Mouse (Mus musculus): ENCODE results near the gene Rmi1. TPM values are rescaled to one million over a fixed set of nuclear protein-coding genes. Genes with fewer than 3 reads are reported as not detected.
"Not testable (repeated sequence)": the region's sequence is repeated elsewhere in the genome, so short reads cannot be mapped to it uniquely, and the experiment has no call there.

The Rmi1 gene
- polyA plus RNA-seq (2012; ENCODE audit: insufficient read depth, low replicate concordance) = 0.42 and 2.8 TPM in 2 replicates

DNA sequence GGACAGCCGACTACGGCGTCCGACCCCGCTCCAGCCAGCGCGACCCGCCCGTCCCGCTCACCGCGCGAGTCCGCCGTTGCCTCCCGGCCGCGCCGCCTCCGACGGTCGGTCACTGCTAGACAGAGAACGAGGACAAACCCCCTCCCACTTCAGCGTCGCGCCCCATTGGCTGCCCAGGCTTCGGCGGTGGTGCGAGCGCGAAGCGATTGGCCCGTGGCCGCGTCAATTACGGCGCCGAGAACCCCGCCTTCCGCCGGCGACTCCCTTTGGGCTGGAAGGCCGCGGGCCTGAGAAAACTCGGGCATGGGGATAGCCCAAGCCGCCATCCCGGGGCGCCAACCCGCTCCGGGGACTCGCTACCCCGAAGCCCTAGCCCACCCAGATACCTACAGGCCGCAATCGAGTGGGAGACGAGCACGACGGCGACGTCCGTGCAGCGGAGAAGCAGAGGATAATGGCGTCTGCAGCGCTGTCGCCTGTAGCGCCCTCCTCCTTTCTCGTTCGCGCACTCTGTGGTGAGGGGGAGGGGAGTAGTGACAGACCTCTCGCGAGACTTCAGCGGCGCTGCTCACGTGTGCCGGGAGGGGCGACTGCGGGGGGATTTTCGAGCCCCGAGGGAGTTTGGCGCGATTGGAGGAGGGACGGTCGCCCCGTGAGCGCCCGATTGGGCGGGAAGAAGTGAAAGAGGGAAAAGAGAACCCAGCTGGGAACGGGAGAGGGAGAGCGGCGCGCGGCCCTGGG, at the start of gene Rmi1:
Rmi1 (plus strand) TSS at position 246 of the 741 bp plus-strand sequence.
- Histone ChIP-seq H3K9me3 (no peaks in the 10 kb centered on the region), H3K4me3 (replicated peaks) (peak within 1 kb of the TSS; percentile 96), H3K4me1 (peaks cover 21% of the 10 kb centered on the region), H3K36me3 (replicated peaks; ENCODE audit: low read length) (peaks cover 42% of the 10 kb centered on the region), H3K27me3 (replicated peaks) (no peaks in the 10 kb centered on the region)
- TF ChIP-seq FLI1 (IDR thresholded peaks at IDR 0.05; ENCODE audit: low read length) (no peak; the same call in 1 of the 2 replicates), GATA1 (IDR thresholded peaks at IDR 0.05; ENCODE audit: borderline replicate concordance, low read length) (no peak)

DNA sequence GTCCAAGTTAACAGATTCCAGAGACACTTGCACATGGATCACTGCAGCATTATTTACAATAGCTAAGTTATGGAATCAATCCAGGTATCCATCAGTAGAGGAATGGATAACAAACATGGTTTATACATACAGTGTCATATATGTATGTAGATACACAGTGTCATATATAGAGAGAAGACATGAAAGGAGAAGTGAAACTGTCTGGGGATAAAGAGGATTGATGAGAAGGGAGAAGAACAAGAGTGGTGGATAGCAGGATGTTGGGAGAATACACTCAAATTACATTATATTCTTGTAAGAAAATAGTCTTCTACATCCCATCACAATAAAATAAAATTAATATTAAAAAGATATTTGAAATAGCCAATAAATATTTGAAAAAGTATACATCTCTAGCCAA, 49.1 kb upstream of the Rmi1 start:
- TF ChIP-seq FLI1 (IDR thresholded peaks at IDR 0.05; ENCODE audit: low read length) (no peak), GATA1 (IDR thresholded peaks at IDR 0.05; ENCODE audit: borderline replicate concordance, low read length) (no peak)
- no peaks in the 10 kb centered on the region for H3K36me3 ChIP-seq (replicated peaks; ENCODE audit: low read length)
- H3K4me3 ChIP-seq (replicated peaks) = no peak overlapping the region

DNA sequence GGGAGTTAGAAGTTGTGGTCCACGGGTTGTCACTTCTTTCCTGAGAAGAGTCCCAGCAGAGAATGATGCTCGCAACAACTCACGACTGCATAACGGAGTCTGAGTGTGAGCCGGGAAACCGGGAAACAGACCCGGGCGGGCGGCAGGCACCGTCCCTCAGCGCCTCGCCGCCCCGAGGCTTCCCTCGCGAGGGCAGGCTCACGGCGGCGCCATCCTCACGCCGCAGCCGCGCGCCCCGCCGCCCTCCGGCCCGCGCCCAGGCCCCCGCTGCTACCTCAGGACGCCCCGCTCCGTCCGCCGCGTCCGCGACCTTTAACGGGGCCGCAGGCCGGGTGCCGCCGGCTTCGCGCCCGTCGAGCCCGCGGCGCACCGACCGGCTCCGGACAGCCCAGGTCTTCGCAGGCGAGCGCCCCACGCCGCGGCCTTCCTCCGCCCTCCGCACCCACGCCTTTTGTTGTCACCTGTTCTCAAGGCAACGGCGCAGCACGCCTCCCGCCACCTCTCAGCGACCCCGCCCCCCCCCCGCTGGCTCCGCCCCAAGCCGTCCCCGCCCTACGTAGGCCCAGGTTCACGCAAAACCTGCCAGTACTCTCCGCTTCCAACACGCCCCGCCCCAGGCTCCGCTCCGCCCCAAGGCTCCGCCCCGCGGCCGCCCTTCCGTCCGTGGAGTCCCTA, 43.3 kb upstream of the Rmi1 start, which contains the start of gene Kif27:
Kif27 (minus strand) TSS at position 494 of the 675 bp plus-strand sequence.
- TF ChIP-seq FLI1 (IDR thresholded peaks at IDR 0.05; ENCODE audit: low read length) (no peak), GATA1 (IDR thresholded peaks at IDR 0.05; ENCODE audit: borderline replicate concordance, low read length) (no peak)
- H3K4me1 ChIP-seq = peaks cover 10% of the 10 kb centered on the region
- no peaks in the 10 kb centered on the region for H3K36me3 ChIP-seq (replicated peaks; ENCODE audit: low read length)
- H3K9me3 ChIP-seq = peaks cover 17% of the 10 kb centered on the region
- H3K4me3 ChIP-seq (replicated peaks) = peak within 1 kb of the TSS; percentile 91
- peaks cover 47% of the 10 kb centered on the region for H3K27me3 ChIP-seq (replicated peaks)

More for the DNA sequence above, 49.1 kb upstream of the Rmi1 start:
- Histone ChIP-seq H3K4me1 (no peaks in the 10 kb centered on the region), H3K9me3 (peaks cover 11% of the 10 kb centered on the region), H3K27me3 (replicated peaks) (peaks cover 26% of the 10 kb centered on the region)

DNA sequence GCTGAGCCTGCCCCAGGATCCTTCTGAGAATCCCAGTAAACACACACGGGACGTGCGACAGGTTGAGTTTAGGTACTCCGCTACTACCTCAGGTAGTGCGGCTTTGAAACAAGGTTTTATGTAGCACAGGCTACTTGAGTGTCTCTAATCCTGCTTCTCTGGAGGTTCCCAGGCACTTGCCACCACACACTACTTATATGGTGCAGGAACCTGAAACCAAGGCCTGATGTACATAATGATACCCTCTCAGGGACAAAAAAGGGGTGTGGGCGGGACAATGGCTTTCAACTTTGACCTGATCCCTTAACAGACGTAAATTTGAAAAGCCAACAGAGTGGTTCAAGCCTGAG, 42.8 kb upstream of the Rmi1 start:
- Histone ChIP-seq H3K9me3 (peaks cover 17% of the 10 kb centered on the region), H3K27me3 (replicated peaks) (peaks cover 47% of the 10 kb centered on the region), H3K4me3 (replicated peaks) (peak overlapping the region; percentile 91), H3K36me3 (replicated peaks; ENCODE audit: low read length) (no peaks in the 10 kb centered on the region), H3K4me1 (peaks cover 10% of the 10 kb centered on the region)
- no peak for TF ChIP-seq GATA1 (IDR thresholded peaks at IDR 0.05; ENCODE audit: borderline replicate concordance, low read length)
- no peak for TF ChIP-seq FLI1 (IDR thresholded peaks at IDR 0.05; ENCODE audit: low read length)

DNA sequence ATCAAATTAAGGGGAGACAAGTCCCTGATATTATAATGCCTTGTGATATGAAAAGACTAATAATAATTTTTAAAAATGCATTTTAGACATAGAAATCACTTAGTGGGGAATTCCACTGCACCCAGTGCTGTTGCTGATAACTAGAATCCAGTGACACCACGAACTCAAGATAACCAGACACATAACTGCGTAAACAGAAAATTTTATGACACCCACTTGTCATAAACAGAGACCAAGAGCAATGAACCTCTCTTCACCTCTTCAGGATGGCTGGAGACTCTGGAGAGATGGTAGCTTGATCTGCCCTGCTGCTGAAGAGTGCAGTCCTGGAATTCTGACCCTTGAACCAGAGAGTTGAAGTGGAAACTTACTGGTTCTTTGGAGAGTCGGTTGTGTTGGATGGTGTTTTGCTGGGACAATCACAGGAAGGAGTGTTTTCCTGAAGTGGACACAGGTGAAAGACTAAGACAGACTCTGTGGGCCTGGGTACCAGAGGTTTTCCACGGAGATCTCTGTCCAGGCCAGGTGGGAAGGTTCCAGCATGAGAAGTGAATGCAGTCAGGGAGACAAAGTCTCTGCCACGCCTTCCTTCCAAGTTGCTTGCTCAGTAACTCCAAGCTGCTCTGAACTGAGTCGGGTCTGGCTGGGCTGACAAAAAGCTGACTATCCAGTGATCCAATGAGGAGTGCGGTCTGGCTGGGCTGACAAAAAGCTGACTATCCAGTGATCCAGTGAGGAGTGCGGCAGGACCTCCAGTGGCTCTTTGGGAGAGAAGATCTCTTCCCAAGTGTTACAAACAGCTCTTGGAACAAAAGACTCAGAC, 37.5 kb upstream of the Rmi1 start:
- Histone ChIP-seq H3K4me3 (replicated peaks) (no peak overlapping the region), H3K4me1 (peaks cover 4% of the 10 kb centered on the region), H3K27me3 (replicated peaks) (peaks cover 25% of the 10 kb centered on the region), H3K9me3 (peaks cover 37% of the 10 kb centered on the region), H3K36me3 (replicated peaks; ENCODE audit: low read length) (no peaks in the 10 kb centered on the region)
- TF ChIP-seq FLI1 (IDR thresholded peaks at IDR 0.05; ENCODE audit: low read length) = no peak
- TF ChIP-seq GATA1 (IDR thresholded peaks at IDR 0.05; ENCODE audit: borderline replicate concordance, low read length) = no peak

DNA sequence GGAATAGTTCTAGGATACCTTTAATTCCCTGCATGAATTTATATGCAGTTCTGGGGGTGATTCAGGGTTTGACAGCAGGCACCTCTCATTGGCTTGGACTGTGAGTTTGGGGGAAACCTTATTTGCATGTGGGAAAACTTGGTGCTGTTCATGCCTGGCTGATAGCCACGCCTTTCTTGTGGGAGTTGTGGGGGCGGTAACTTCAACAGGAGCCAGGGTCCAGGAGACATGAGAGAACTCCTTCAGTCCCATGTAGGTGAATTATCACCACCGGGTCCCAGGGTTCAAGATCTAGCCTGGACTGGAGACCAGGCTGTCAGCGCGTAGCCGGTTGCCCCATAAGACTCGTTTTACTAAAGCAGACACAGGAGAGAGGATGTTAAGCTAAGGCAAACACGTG, 36.9 kb upstream of the Rmi1 start:
- H3K36me3 ChIP-seq (replicated peaks; ENCODE audit: low read length); H3K4me3 ChIP-seq (replicated peaks); H3K4me1 ChIP-seq: not testable (repeated sequence)
- Histone ChIP-seq H3K27me3 (replicated peaks) (peaks cover 24% of the 10 kb centered on the region), H3K9me3 (peaks cover 37% of the 10 kb centered on the region)

DNA sequence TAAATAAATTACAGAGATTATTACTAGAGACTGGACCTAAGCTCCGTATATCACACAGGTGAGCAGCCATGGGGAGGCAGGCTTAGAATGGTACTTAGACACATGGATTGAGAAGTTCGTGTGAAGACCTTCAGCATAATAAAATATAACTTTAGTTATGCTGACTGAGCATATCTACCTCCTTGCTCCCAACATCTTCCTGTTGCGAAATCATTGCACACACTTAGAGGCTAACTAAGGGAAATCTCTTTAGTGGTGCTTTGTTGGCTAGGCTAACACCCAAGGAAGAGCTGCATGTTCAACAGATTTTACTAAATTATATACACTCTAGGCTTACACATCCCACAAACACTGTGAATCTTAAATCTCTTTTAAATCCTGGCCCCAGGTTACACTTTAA, 35.7 kb upstream of the Rmi1 start:
- H3K27me3 ChIP-seq (replicated peaks) = peaks cover 14% of the 10 kb centered on the region
- H3K36me3 ChIP-seq (replicated peaks; ENCODE audit: low read length) = no peaks in the 10 kb centered on the region
- peaks cover 47% of the 10 kb centered on the region for H3K9me3 ChIP-seq
- H3K4me1 ChIP-seq = peaks cover 4% of the 10 kb centered on the region
- TF ChIP-seq GATA1 (IDR thresholded peaks at IDR 0.05; ENCODE audit: borderline replicate concordance, low read length) (no peak), FLI1 (IDR thresholded peaks at IDR 0.05; ENCODE audit: low read length) (no peak)
- no peak overlapping the region for H3K4me3 ChIP-seq (replicated peaks)

DNA sequence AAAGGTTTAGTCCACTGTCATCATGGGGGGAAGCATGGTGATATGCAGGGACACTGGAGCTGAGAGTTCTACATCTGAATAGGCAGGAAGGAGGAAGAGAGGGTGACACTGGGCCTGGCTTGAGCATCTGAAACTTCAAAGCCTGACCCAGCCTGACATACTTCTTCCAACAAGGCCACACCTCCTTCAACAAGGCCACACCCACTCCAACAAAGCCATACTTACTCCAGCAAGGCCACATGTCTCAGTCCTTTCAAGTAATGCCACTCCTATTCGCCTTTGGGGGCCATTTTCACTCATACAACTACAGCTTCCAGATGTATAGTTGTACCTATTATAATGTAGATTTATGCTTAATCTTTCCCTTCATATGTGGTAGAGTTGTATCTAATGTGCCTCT, 34.4 kb upstream of the Rmi1 start:
- Histone ChIP-seq H3K9me3 (peaks cover 41% of the 10 kb centered on the region), H3K4me3 (replicated peaks) (no peak overlapping the region), H3K4me1 (peaks cover 6% of the 10 kb centered on the region), H3K27me3 (replicated peaks) (peaks cover 11% of the 10 kb centered on the region), H3K36me3 (replicated peaks; ENCODE audit: low read length) (no peaks in the 10 kb centered on the region)
- no peak for TF ChIP-seq FLI1 (IDR thresholded peaks at IDR 0.05; ENCODE audit: low read length)
- TF ChIP-seq GATA1 (IDR thresholded peaks at IDR 0.05; ENCODE audit: borderline replicate concordance, low read length) = no peak

DNA sequence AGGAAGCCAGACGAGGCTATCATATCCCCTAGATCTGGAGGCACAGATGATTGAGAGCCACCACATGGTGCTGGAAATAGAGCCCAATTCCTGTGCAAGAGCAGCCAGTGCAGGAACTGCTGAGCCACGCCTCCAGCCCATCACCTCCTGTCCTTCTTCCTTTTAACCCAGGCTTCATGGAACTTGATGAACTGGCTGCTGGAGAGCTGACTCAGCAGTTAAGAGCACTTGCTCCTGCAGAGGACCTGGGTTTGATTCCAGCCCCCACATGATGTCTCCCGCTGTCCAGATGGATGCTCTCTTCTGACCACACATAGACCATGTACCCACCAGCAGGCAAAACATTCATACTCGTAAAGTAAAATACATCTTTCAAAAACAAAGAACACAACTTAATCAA, 33.2 kb upstream of the Rmi1 start:
- H3K27me3 ChIP-seq (replicated peaks) = peaks cover 13% of the 10 kb centered on the region
- peak overlapping the region; percentile 18 for H3K4me3 ChIP-seq (replicated peaks)
- no peak for TF ChIP-seq FLI1 (IDR thresholded peaks at IDR 0.05; ENCODE audit: low read length)
- TF ChIP-seq GATA1 (IDR thresholded peaks at IDR 0.05; ENCODE audit: borderline replicate concordance, low read length) = no peak
- peaks cover 44% of the 10 kb centered on the region for H3K9me3 ChIP-seq
- peaks cover 10% of the 10 kb centered on the region for H3K4me1 ChIP-seq
- H3K36me3 ChIP-seq (replicated peaks; ENCODE audit: low read length) = no peaks in the 10 kb centered on the region

Data from megakaryocyte, embryonic 14.5 days (primary cell).